In genomic region chr5:34576286-34576685, GRCm38 (mm10) we compare ENCODE assay signal across 21 mouse cellular contexts. TPM values are rescaled to one million over a fixed set of nuclear protein-coding genes. Genes with fewer than 3 reads are reported as not detected.
DNase-seq lines count a peak whose midpoint lies in the region; ATAC-seq lines count a peak whose summit lies in the region.
"Had no signal": no experiment of that assay in that cellular context is flagged by ENCODE, and none has a peak within 500 bp of the region (broad histone marks: within the 10 kb centered on the region; RNA-seq: fewer than 3 reads in every experiment).

No protein-coding gene starts in this region.

- no peak overlapping the region for H3K4me3 ChIP-seq in heart, embryonic 11.5 days (ENCODE audit: low read depth, low read length)
- H3K4me3 ChIP-seq in kidney, embryonic 14.5 days (ENCODE audit: low read length) = no peak overlapping the region
- peak overlapping the region; percentile 83 for H3K4me3 ChIP-seq in liver, embryonic 13.5 days (replicated peaks)
- H3K4me3 ChIP-seq in liver, embryonic 16.5 days (ENCODE audit: low read depth, low read length) = peak overlapping the region; percentile 84
- H3K4me3 ChIP-seq in hindbrain, embryonic 13.5 days = no peak overlapping the region
- H3K4me3 ChIP-seq: forebrain, embryonic 12.5 days; heart, embryonic 15.5 days had no signal

- H3K4me2 ChIP-seq in heart, embryonic 11.5 days = 0 out of 2 replicates have a peak overlapping the region, but pooled peaks have one; percentile 12
- H3K4me2 ChIP-seq in kidney, embryonic 14.5 days (replicated peaks; ENCODE audit: low read depth, low read length) = no peak overlapping the region
- H3K4me2 ChIP-seq in liver, embryonic 13.5 days = peak overlapping the region; percentile 74
- H3K4me2 ChIP-seq in liver, embryonic 16.5 days (ENCODE audit: low read depth, low read length) = peak overlapping the region; percentile 67
- H3K4me2 ChIP-seq in hindbrain, embryonic 13.5 days = no peak overlapping the region
- H3K4me2 ChIP-seq: embryonic facial prominence, embryonic 13.5 days had no signal

- no peaks in the 10 kb centered on the region for H3K36me3 ChIP-seq in heart, embryonic 11.5 days (ENCODE audit: control insufficient read depth, insufficient read depth, low read length)
- no peaks in the 10 kb centered on the region for H3K36me3 ChIP-seq in kidney, embryonic 14.5 days (ENCODE audit: control insufficient read depth, insufficient read depth, low read length)
- peaks cover 19% of the 10 kb centered on the region for H3K36me3 ChIP-seq in liver, embryonic 13.5 days
- no peaks in the 10 kb centered on the region; the same call in 1 of the 2 replicates for H3K36me3 ChIP-seq in liver, embryonic 16.5 days (ENCODE audit: control insufficient read depth, insufficient read depth)
- H3K36me3 ChIP-seq in hindbrain, embryonic 13.5 days = peaks cover 7% of the 10 kb centered on the region
- H3K36me3 ChIP-seq: heart, embryonic 15.5 days had no signal

- no peaks in the 10 kb centered on the region for H3K9me3 ChIP-seq in heart, embryonic 11.5 days (replicated peaks; ENCODE audit: control insufficient read depth, low read length)
- no peaks in the 10 kb centered on the region for H3K9me3 ChIP-seq in kidney, embryonic 14.5 days (ENCODE audit: control insufficient read depth, low read length)
- no peaks in the 10 kb centered on the region for H3K9me3 ChIP-seq in liver, embryonic 13.5 days (replicated peaks)
- no peaks in the 10 kb centered on the region for H3K9me3 ChIP-seq in liver, embryonic 16.5 days (replicated peaks; ENCODE audit: control insufficient read depth, low read length)
- H3K9me3 ChIP-seq in hindbrain, embryonic 13.5 days = no peaks in the 10 kb centered on the region
- H3K9me3 ChIP-seq: embryonic facial prominence, embryonic 13.5 days; forebrain, embryonic 12.5 days; heart, embryonic 15.5 days had no signal

- H3K27ac ChIP-seq in heart, embryonic 11.5 days (ENCODE audit: low read depth, low read length) = no peak overlapping the region
- H3K27ac ChIP-seq in kidney, embryonic 14.5 days (ENCODE audit: low read depth, low read length) = no peak overlapping the region
- H3K27ac ChIP-seq in liver, embryonic 13.5 days = peak overlapping the region; percentile 67
- peak overlapping the region; percentile 57 for H3K27ac ChIP-seq in liver, embryonic 16.5 days (ENCODE audit: low read length)
- no peak overlapping the region for H3K27ac ChIP-seq in hindbrain, embryonic 13.5 days
- H3K27ac ChIP-seq: embryonic facial prominence, embryonic 13.5 days; forebrain, embryonic 12.5 days; heart, embryonic 15.5 days had no signal

- intact Hi-C loops in heart, postnatal 25 days (cut with DNase I) = no loop called here

- H3K4me1 ChIP-seq in heart, embryonic 11.5 days (ENCODE audit: control insufficient read depth, insufficient read depth, low read length) = peaks cover 5% of the 10 kb centered on the region
- H3K4me1 ChIP-seq in kidney, embryonic 14.5 days (ENCODE audit: control insufficient read depth, insufficient read depth, low read length) = peaks cover 15% of the 10 kb centered on the region
- H3K4me1 ChIP-seq in liver, embryonic 13.5 days (replicated peaks) = peaks cover 75% of the 10 kb centered on the region
- H3K4me1 ChIP-seq in liver, embryonic 16.5 days (ENCODE audit: control insufficient read depth, low read depth, low read length) = peaks cover 56% of the 10 kb centered on the region
- peaks cover 30% of the 10 kb centered on the region for H3K4me1 ChIP-seq in hindbrain, embryonic 13.5 days (replicated peaks)

- 95% methylated on average over 1 of the region's 1 CpGs for WGBS in heart, embryonic 11.5 days (ENCODE audit: insufficient replicate concordance)
- WGBS in kidney, embryonic 14.5 days = 92% methylated on average over 1 of the region's 1 CpGs
- WGBS in liver, embryonic 13.5 days (ENCODE audit: insufficient replicate concordance) = 93% methylated on average over 1 of the region's 1 CpGs
- 77% methylated on average over 1 of the region's 1 CpGs for WGBS in liver, embryonic 16.5 days (ENCODE audit: insufficient replicate concordance)
- 97% methylated on average over 1 of the region's 1 CpGs for WGBS in hindbrain, embryonic 13.5 days

- no peak for ATAC-seq in heart, embryonic 11.5 days (replicated peaks; ENCODE audit: insufficient number of reproducible peaks, low FRiP score, low TSS enrichment)
- no peak for ATAC-seq in kidney, embryonic 14.5 days (ENCODE audit: low FRiP score, low TSS enrichment)
- no peak for ATAC-seq in liver, embryonic 13.5 days (ENCODE audit: low read depth)
- no peak for ATAC-seq in liver, embryonic 16.5 days (ENCODE audit: low read depth)
- ATAC-seq in hindbrain, embryonic 13.5 days (ENCODE audit: low FRiP score) = no peak
- ATAC-seq: forebrain, embryonic 16.5 days; hindbrain, embryonic 16.5 days; inflammation-experienced regulatory T-cells, adult 6 months had no signal

- DNase-seq in heart, postnatal 25 days (ENCODE audit: low spot score) = no peak
- DNase-seq in kidney, adult 9 months = peak; percentile 58
- DNase-seq in liver, embryonic 13.5 days = no peak
- DNase-seq: adrenal gland, adult 2 months; adrenal gland, postnatal 25 days; cerebellum, adult 18-20 months; cerebellum, adult 9-11 months; cerebellum, postnatal 36 days; gastrocnemius, postnatal 10 days; heart, postnatal 14 days had no signal

- no peak overlapping the region for H3K9ac ChIP-seq in heart, embryonic 11.5 days (ENCODE audit: low read depth, low read length)
- no peak overlapping the region for H3K9ac ChIP-seq in kidney, embryonic 14.5 days (ENCODE audit: low read depth, low read length)
- H3K9ac ChIP-seq in liver, embryonic 13.5 days = peak overlapping the region; percentile 52; the same call in 1 of the 2 replicates
- H3K9ac ChIP-seq in liver, embryonic 16.5 days (ENCODE audit: low read depth, low read length) = no peak overlapping the region
- H3K9ac ChIP-seq in hindbrain, embryonic 13.5 days = no peak overlapping the region
- H3K9ac ChIP-seq: embryonic facial prominence, embryonic 13.5 days; forebrain, embryonic 12.5 days; heart, embryonic 15.5 days had no signal

- no peaks in the 10 kb centered on the region for H3K27me3 ChIP-seq in heart, embryonic 11.5 days (ENCODE audit: control insufficient read depth, insufficient read depth, low read length)
- no peaks in the 10 kb centered on the region for H3K27me3 ChIP-seq in kidney, embryonic 14.5 days (ENCODE audit: control insufficient read depth, insufficient read depth, low read length)
- no peaks in the 10 kb centered on the region for H3K27me3 ChIP-seq in liver, embryonic 13.5 days
- no peaks in the 10 kb centered on the region for H3K27me3 ChIP-seq in liver, embryonic 16.5 days (ENCODE audit: control insufficient read depth, insufficient read depth, low read depth, low read length)
- no peaks in the 10 kb centered on the region for H3K27me3 ChIP-seq in hindbrain, embryonic 13.5 days
- H3K27me3 ChIP-seq: CH12.LX; embryonic facial prominence, embryonic 13.5 days; forebrain, embryonic 12.5 days; heart, embryonic 15.5 days had no signal

RNA-seq across cellular contexts. Expression of gene Add1, which starts 2.8 kb away (rescaled TPM):
- polyA plus RNA-seq in heart, embryonic 11.5 days (2014; fragmentation: Nextera tagmentation; extraction: Ambion mirVana) = 166 and 173 TPM in 2 replicates
- 100 to 1,000 TPM; 125 to 136 TPM for total RNA-seq in heart, postnatal 25 days (2021)
- polyA plus RNA-seq in kidney, embryonic 14.5 days (2014; fragmentation: Nextera tagmentation; extraction: Ambion mirVana) = 124 and 183 TPM in 2 replicates
- polyA plus RNA-seq in liver, embryonic 13.5 days (2015; fragmentation: Nextera tagmentation; extraction: Ambion mirVana) = 124 and 133 TPM in 2 replicates
- 122 and 133 TPM in 2 replicates for polyA plus RNA-seq in liver, embryonic 16.5 days (2015; fragmentation: Nextera tagmentation; extraction: Ambion mirVana)
- 206 and 216 TPM in 2 replicates for polyA plus RNA-seq in hindbrain, embryonic 13.5 days (2015; fragmentation: Nextera tagmentation; extraction: Ambion mirVana)

RNA-seq across cellular contexts. Expression of gene Sh3bp2, which starts 50.6 kb away (rescaled TPM):
- 4.2 and 5.2 TPM in 2 replicates for polyA plus RNA-seq in heart, embryonic 11.5 days (2014; fragmentation: Nextera tagmentation; extraction: Ambion mirVana)
- 1 to 10 TPM; 1.7 to 3.3 TPM for total RNA-seq in heart, postnatal 25 days (2021)
- polyA plus RNA-seq in kidney, embryonic 14.5 days (2014; fragmentation: Nextera tagmentation; extraction: Ambion mirVana) = 9.0 and 11.1 TPM in 2 replicates
- 2.4 and 4.4 TPM in 2 replicates for polyA plus RNA-seq in liver, embryonic 13.5 days (2015; fragmentation: Nextera tagmentation; extraction: Ambion mirVana)
- polyA plus RNA-seq in liver, embryonic 16.5 days (2015; fragmentation: Nextera tagmentation; extraction: Ambion mirVana) = 6.5 and 6.8 TPM in 2 replicates
- 17.1 and 20.9 TPM in 2 replicates for polyA plus RNA-seq in hindbrain, embryonic 13.5 days (2015; fragmentation: Nextera tagmentation; extraction: Ambion mirVana)

Comparison
In these comparisons a context has a peak if more than half of its experiments do, and no peak if none do; other contexts are left out.
1. H3K27ac ChIP-seq: peak in liver, embryonic 13.5 days (single experiment) and liver, embryonic 16.5 days (single experiment); none in heart, embryonic 11.5 days (single experiment), kidney, embryonic 14.5 days (single experiment) and hindbrain, embryonic 13.5 days (single experiment).
2. H3K4me2 ChIP-seq: peak in heart, embryonic 11.5 days (single experiment), liver, embryonic 13.5 days (single experiment) and liver, embryonic 16.5 days (single experiment); none in kidney, embryonic 14.5 days (single experiment) and hindbrain, embryonic 13.5 days (single experiment).
3. H3K4me3 ChIP-seq: peak in liver, embryonic 13.5 days (single experiment) and liver, embryonic 16.5 days (single experiment); none in heart, embryonic 11.5 days (single experiment), kidney, embryonic 14.5 days (single experiment) and hindbrain, embryonic 13.5 days (single experiment).